Mouse (Mus musculus) granulocyte monocyte progenitor cell, adult 5-6 weeks (primary cell): Measurements from ENCODE around the gene Arhgap23. TPM values are rescaled to one million over a fixed set of nuclear protein-coding genes. Genes with fewer than 3 reads are reported as not detected.

Experiments
- ATAC-seq: replicated peaks from 2 replicates; pipeline ENCODE4 v1.8.0; 2016; ENCODE audit warnings: mild to moderate bottlenecking, moderate TSS enrichment, inconsistent platforms; ENCODE audit not compliant: poor library complexity, severe bottlenecking
- total RNA-seq, 2 experiments: library from RNA; stranded (forward) in 1 of 2; stranded (reverse) in 1 of 2; fragments of 200-712, 200-1000 nt in 1 of 2; fragments of >200 nt in 1 of 2; fragmentation: Nextera tagmentation in 1 of 2; gene quantifications; 2 replicates each; pipeline ENCODE4 v1.2.3; 2014 to 2017

Arhgap23 gene
- total RNA-seq, 2 experiments from 2014 or later, result 4.0 to 9.7 TPM

DNA sequence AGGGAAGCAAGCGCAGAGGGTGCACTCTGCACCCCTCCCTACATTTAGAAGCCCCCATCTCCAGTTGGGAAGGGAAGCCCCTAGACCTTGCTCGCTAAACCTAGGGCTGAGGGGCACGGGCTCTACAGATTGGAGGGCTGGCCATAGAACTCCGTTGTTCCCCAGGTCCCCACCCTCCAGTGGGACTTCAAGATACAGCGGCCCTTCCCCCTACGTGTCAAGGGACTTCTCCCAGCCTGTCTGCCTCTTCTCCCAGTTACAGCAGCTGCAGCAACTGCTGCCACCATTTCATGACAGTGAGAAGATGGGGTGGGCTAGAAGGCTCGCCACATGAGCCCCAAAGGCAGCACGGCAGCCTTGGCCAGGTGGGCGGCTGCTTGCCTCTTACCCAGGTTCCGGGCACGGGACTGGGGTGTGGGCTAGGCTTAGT, 10.6 kb upstream of the Arhgap23 start:
- ATAC-seq, result no peak

DNA sequence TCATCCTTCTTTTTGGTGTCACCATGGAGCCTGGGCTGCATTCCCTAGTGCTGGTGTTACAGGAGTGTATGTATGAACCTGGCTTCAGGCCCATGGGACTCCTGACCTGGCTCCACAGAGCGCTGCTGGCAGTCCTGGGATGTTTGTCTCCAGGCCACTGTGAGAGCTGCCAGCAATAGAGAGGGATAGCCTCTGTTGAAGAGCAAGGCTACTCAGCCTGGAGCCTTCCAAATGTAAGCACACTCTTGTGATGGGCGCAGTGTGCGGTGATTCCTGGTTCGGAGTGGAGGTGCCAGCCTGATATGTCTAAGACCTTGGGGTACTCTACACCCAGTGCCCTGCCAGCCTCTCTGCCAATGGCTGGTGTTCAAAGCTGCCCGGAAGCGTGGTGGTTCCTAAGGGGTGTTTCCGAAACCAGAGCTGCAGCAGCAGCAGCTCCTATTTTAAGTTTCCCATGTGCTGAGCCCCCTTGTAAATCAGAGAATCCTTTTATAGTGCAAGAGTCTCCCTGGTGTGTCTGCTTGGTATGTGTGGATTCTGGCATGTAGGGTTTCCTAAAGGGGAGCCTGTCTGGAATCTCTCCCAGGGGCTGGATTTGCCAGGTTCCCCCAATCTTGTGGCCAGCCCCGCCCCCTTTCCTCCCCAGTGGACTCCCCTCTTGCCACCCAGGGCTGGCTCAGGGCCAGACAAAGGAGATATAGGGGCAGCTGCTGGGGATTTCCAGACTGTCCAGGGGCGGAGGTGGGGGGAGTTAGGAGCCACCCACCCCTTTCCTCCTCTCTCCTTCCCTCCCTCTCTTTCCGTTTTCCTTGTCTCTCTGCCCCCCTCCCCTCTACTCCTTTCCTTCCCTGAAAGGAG, 9.0 kb upstream of the Arhgap23 start:
- no peak for ATAC-seq

- ATAC-seq, result no peak
Observed at GRCm38 (mm10) chr11:97407456-97407855, 7.9 kb upstream of the Arhgap23 start.

DNA sequence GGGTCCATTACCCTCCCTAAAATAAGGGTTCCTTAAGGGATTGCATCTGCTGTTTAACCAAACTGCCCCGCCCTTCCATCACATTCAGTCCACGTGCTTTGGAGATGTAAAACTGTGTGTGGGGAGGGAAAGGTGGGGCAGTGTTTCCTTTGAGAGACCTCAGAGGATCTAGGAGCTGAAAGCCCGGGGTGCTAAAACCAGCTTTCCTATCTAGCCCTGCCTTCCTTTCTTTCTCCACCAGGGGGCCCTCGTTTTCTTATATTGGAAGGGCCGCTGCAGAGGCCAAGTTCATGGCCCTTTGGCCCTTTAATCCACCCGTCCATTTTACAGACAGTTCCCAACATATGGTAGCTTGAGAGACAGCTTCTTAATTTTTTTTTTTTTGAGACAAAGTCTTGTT, 7.2 kb upstream of the Arhgap23 start:
- no peak; the same call in 1 of the 2 replicates for ATAC-seq

GRCm38 (mm10) chr11:97410958-97411357, 4.4 kb upstream of the Arhgap23 start:
- no peak for ATAC-seq

GRCm38 (mm10) chr11:97412117-97412516, 3.2 kb upstream of the Arhgap23 start:
- ATAC-seq, result peak; percentile 62

- peak; percentile 60 for ATAC-seq
Observed at GRCm38 (mm10) chr11:97412808-97413347, 2.5 kb upstream of the Arhgap23 start.

- 0 out of 2 replicates have a peak, but pooled peaks have one; percentile 6 for ATAC-seq
Observed at GRCm38 (mm10) chr11:97415712-97416636, 641 bp downstream of the Arhgap23 start.

- no peak for ATAC-seq
Observed at GRCm38 (mm10) chr11:97416637-97417035, 1.3 kb downstream of the Arhgap23 start.

- ATAC-seq, result no peak
Observed at GRCm38 (mm10) chr11:97418834-97419539, 3.7 kb downstream of the Arhgap23 start.

DNA sequence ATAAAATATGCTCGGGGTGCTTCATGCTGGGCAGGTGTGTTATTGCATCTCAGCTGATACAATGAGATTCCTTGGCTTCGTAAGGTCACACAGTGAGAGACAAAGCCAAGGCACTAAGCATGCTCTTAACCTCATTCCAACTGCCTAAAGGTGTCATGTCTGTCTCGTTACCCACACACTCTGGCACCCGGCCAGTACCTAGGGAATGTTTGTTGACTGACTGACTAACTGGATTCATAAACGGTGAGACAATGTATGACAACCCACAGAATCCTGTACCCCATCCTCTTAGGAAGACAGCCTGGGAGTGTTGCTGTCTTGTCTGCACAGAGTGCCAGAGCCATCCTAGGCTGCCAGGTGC, 4.2 kb downstream of the Arhgap23 start:
- no peak for ATAC-seq

DNA sequence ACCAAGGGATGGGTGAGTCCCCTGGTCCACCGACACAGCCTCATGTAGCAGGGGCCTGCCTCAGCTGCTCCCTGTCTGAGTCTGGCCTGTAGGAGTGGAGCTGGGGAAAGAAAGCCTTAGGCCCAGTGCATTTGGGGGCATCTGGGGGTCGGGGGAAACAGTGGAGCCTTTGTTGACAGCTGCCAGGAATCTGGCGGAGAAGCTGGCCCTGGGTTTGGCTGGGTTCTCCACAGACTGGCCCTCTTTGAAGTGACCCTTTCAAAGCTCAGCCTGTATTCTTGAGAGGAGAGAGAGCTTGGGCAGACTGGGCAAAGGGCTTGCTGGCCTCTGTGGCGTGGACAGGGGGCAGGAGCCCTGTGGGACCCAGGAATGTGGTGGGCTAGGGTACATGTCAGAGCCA, 7.2 kb downstream of the Arhgap23 start:
- no peak for ATAC-seq

GRCm38 (mm10) chr11:97424092-97424692, 8.9 kb downstream of the Arhgap23 start:
- no peak for ATAC-seq

- no peak for ATAC-seq
Observed at GRCm38 (mm10) chr11:97424802-97425201, 9.5 kb downstream of the Arhgap23 start.

- ATAC-seq, result peak; percentile 84
Observed at GRCm38 (mm10) chr11:97427794-97428725, 12.7 kb downstream of the Arhgap23 start.

DNA sequence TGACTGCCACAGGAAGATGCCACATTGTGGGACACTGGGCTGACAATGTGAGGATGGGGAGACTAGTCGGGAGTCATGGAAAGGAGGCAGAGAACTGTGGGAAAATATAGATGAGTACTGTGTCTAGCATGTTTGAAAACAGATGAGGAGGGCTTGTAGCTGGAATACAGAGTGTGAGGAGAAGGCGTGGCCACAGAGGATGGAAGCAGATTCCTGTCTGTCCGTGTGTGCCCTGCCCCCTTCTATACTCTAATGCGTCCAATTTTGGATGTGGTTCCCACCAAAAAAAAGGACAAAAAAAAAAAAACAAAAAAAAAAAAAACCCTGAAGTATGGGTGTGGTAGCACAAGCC, 13.4 kb downstream of the Arhgap23 start:
- no peak for ATAC-seq

DNA sequence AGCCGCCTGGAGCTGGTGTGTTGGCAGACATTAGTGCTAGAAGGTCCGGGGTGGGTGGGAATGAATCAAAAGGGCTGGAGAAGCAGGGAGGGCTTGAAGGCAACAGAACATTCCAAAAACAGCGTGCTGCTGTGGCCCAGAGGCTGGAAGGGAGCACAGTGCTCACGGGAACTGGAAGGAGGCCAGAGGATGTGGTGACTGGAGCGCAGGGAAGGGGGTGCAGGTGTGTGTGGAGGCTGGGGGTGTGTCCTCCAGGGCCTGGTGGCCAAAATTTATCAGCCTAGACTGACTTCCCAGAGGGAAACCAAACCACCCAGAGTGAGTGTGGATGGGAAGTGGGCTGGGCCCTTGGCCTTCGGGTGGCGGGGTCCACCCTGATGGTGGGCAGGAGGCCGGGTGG, 14.3 kb downstream of the Arhgap23 start:
- ATAC-seq, result no peak

DNA sequence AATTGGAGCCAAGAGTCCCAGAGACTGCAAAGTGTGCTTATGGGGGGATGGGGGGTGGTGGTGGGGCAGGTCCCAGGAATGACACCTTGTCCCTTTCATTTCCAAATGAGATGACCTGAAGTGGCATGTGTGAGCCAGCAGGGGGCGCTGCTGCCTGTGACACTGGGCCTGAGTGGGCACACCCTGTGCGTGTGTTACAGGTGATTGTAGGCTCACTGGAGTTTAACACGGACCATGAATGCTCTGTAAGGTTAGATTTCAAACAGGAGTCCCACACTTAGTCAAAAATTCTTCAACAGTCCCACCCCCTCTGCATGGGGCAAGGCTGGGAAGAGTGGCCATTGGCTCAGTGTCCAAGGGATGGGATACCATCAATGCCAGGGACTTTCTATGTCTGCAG, 16.7 kb downstream of the Arhgap23 start:
- ATAC-seq, result 0 out of 2 replicates have a peak, but pooled peaks have one; percentile 8
